Mouse (Mus musculus) CH12.LX (cell line): ENCODE results near the gene Dgkh. TPM values are rescaled to one million over a fixed set of nuclear protein-coding genes. Genes with fewer than 3 reads are reported as not detected.
A peak's percentile ranks its signal among the peaks of the same experiment; 100 is the strongest.

Experiments used
- DNase-seq: peaks from one replicate; pipeline ENCODE4 v3.0.0-alpha.2; 2013; ENCODE audit errors: extremely low read depth
- H3K27ac ChIP-seq: 2 replicates; pipeline ENCODE4 v1.5.1; 2012; ENCODE audit warnings: low read depth, mild to moderate bottlenecking, control low read depth, moderate library complexity; ENCODE audit not compliant: insufficient read depth
- H3K27me3 ChIP-seq: replicated peaks from 2 replicates; pipeline ENCODE3; 2012; ENCODE audit warnings: inconsistent platforms
- H3K36me3 ChIP-seq, 2 experiments: replicated peaks in 1 of 2; 2 replicates each; pipeline versions ENCODE3 to v1.6.1; 2012; ENCODE audit warnings: inconsistent platforms in 1 of 2, low read length in 1 of 2, mild to moderate bottlenecking in 1 of 2, mixed read lengths in 1 of 2, moderate library complexity in 1 of 2; ENCODE audit not compliant: control insufficient read depth in 1 of 2, insufficient read depth in 1 of 2
- H3K4me1 ChIP-seq, 2 experiments: 2 replicates each; pipeline ENCODE4 v1.6.1; 2012; ENCODE audit warnings: inconsistent platforms in 1 of 2, moderate library complexity in 1 of 2; ENCODE audit not compliant: insufficient read depth in 2 of 2, control insufficient read depth in 1 of 2
- H3K4me2 ChIP-seq: 2 replicates; pipeline ENCODE4 v1.6.1; 2012; ENCODE audit warnings: low read depth, mild to moderate bottlenecking, control low read depth; ENCODE audit not compliant: poor library complexity, insufficient read depth, severe bottlenecking
- H3K4me3 ChIP-seq, 3 experiments: fragments of 150-350 bp in 1 of 3; sonication (generic) in 1 of 3; replicated peaks in 1 of 3; 2 replicates each; pipeline versions ENCODE3 to v1.5.1; 2011 to 2012; ENCODE audit warnings: low read depth in 2 of 3, low read length in 2 of 3, mild to moderate bottlenecking in 2 of 3, moderate library complexity in 2 of 3, control low read depth in 1 of 3, improper control_type of control experiment in 1 of 3, inconsistent platforms in 1 of 3, mixed read lengths in 1 of 3; ENCODE audit not compliant: poor library complexity in 1 of 3
- H3K79me2 ChIP-seq: replicated peaks from 2 replicates; pipeline ENCODE4 v1.6.1; 2012; ENCODE audit warnings: mild to moderate bottlenecking, moderate library complexity; ENCODE audit not compliant: control insufficient read depth, poor library complexity, insufficient read depth, severe bottlenecking; ENCODE audit errors: extremely low read depth
- H3K9ac ChIP-seq: 2 replicates; pipeline ENCODE4 v1.6.1; 2012; ENCODE audit warnings: low read depth, mild to moderate bottlenecking, control low read depth, moderate library complexity; ENCODE audit not compliant: insufficient read depth
- H3K9me3 ChIP-seq: replicated peaks from 2 replicates; pipeline ENCODE3; 2012; ENCODE audit warnings: low read length, inconsistent platforms, mixed read lengths
- BHLHE40 ChIP-seq: IDR thresholded peaks from 2 replicates; pipeline ENCODE4 v1.6.1; 2011; ENCODE audit warnings: mild to moderate bottlenecking, low read depth, low read length, improper control_type of control experiment
- CHD1 ChIP-seq: IDR thresholded peaks from 2 replicates; pipeline ENCODE4 v1.6.1; 2012; ENCODE audit warnings: low read depth, low read length, improper control_type of control experiment, inconsistent platforms
- CTCF ChIP-seq, 2 experiments: IDR thresholded peaks in 1 of 2; conservative IDR thresholded peaks in 1 of 2; 2 replicates each; pipeline ENCODE4 v1.5.1; 2011 to 2012; ENCODE audit warnings: low read depth in 2 of 2, low read length in 2 of 2, improper control_type of control experiment in 1 of 2, inconsistent platforms in 1 of 2, mild to moderate bottlenecking in 1 of 2, moderate library complexity in 1 of 2
- E2F4 ChIP-seq: IDR thresholded peaks from 2 replicates; pipeline ENCODE4 v1.6.1; 2011; ENCODE audit warnings: low read depth, low read length, improper control_type of control experiment; ENCODE audit not compliant: insufficient replicate concordance
- ELF1 ChIP-seq: IDR thresholded peaks from 2 replicates; pipeline ENCODE4 v1.6.1; 2014; ENCODE audit warnings: low read depth, mild to moderate bottlenecking, inconsistent platforms, low read length, improper control_type of control experiment
- ETS1 ChIP-seq: conservative IDR thresholded peaks from 2 replicates; pipeline ENCODE4 v1.6.1; 2012; ENCODE audit warnings: low read depth, mild to moderate bottlenecking, inconsistent platforms, low read length, improper control_type of control experiment, moderate library complexity
- IRF4 ChIP-seq: IDR thresholded peaks from 2 replicates; pipeline ENCODE4 v1.6.1; 2014; ENCODE audit warnings: low read depth, mild to moderate bottlenecking, inconsistent platforms, low read length, improper control_type of control experiment
- JUND ChIP-seq: conservative IDR thresholded peaks from 2 replicates; pipeline ENCODE4 v1.6.1; 2011; ENCODE audit warnings: low read depth, low read length, improper control_type of control experiment
- KAT2A ChIP-seq: IDR thresholded peaks from 2 replicates; pipeline ENCODE4 v1.6.1; 2012; ENCODE audit warnings: low read length, improper control_type of control experiment, inconsistent platforms; ENCODE audit not compliant: insufficient replicate concordance
- MAX ChIP-seq: IDR thresholded peaks from 2 replicates; pipeline ENCODE4 v1.6.1; 2011; ENCODE audit warnings: low read length, improper control_type of control experiment
- MAZ ChIP-seq: IDR thresholded peaks from 2 replicates; pipeline ENCODE4 v1.6.1; 2012; ENCODE audit warnings: low read depth, mild to moderate bottlenecking, inconsistent platforms, low read length, improper control_type of control experiment, moderate library complexity
- MXI1 ChIP-seq: IDR thresholded peaks from 2 replicates; pipeline ENCODE4 v1.6.1; 2011; ENCODE audit warnings: mild to moderate bottlenecking, low read depth, low read length, improper control_type of control experiment
- MYC ChIP-seq: IDR thresholded peaks from 2 replicates; pipeline ENCODE4 v1.6.1; 2011; ENCODE audit warnings: low read depth, mild to moderate bottlenecking, improper control_type of control experiment, low read length
- NELFE ChIP-seq: IDR thresholded peaks from 2 replicates; pipeline ENCODE4 v1.6.1; 2011; ENCODE audit warnings: low read depth, low read length, improper control_type of control experiment
- NRF1 ChIP-seq: IDR thresholded peaks from 2 replicates; pipeline ENCODE4 v1.6.1; 2014; ENCODE audit warnings: low read depth, mild to moderate bottlenecking, inconsistent platforms, low read length, improper control_type of control experiment, moderate library complexity
- POLR2A ChIP-seq: IDR thresholded peaks from 2 replicates; pipeline ENCODE4 v1.6.1; 2011; ENCODE audit warnings: low read depth, mild to moderate bottlenecking, improper control_type of control experiment, low read length
- POLR2AphosphoS2 ChIP-seq: IDR thresholded peaks from 2 replicates; pipeline ENCODE4 v1.6.1; 2011; ENCODE audit warnings: low read depth, low read length, improper control_type of control experiment
- RAD21 ChIP-seq: IDR thresholded peaks from 2 replicates; pipeline ENCODE4 v1.6.1; 2011; ENCODE audit warnings: low read depth, mild to moderate bottlenecking, low read length, improper control_type of control experiment, moderate library complexity
- SMC3 ChIP-seq: IDR thresholded peaks from 2 replicates; pipeline ENCODE4 v1.6.1; 2011; ENCODE audit warnings: low read depth, low read length, improper control_type of control experiment
- USF2 ChIP-seq: conservative IDR thresholded peaks from 2 replicates; pipeline ENCODE4 v1.6.1; 2011; ENCODE audit warnings: low read depth, low read length, improper control_type of control experiment
- ZC3H11A ChIP-seq: IDR thresholded peaks from 2 replicates; pipeline ENCODE4 v1.6.1; 2012; ENCODE audit warnings: low read depth, mild to moderate bottlenecking, inconsistent platforms, low read length, improper control_type of control experiment
- dilution Hi-C: fragments of 300-500 bp; cut with MboI; formaldehyde crosslinking; loops from 2 replicates; pipeline ENCODE4 v1.14.3; 2020; ENCODE audit warnings: low sequenced_read_pairs; ENCODE audit not compliant: extremely low pct_unique_long_range_greater_than_20kb, extremely low pct_ligation_motif_present
- in situ Hi-C: fragments of 300-500 bp; cut with MboI; formaldehyde crosslinking; loops from 3 replicates; pipeline ENCODE4 v1.14.3; 2019; ENCODE audit warnings: low sequenced_read_pairs, low pct_ligation_motif_present, low pct_unique_long_range_greater_than_20kb, mixed read lengths
- polyA plus RNA-seq: library from polyadenylated mRNA; unstranded; fragments of >175 nt; gene quantifications from 2 replicates; pipeline ENCODE4 v1.2.1, GENCODE M21; 2012; ENCODE audit warnings: low read depth; ENCODE audit not compliant: insufficient read length
- total RNA-seq, 2 experiments: library from RNA; depleted of rRNA; stranded (reverse); fragments of 300-350 nt in 1 of 2; fragments of >200 nt in 1 of 2; gene quantifications; 2 replicates each; pipeline ENCODE4 v1.2.3; 2012 to 2014

Dgkh gene
- total and polyA plus RNA-seq, 3 experiments: 0.83 to 3.3 (median 2.4) TPM

DNA sequence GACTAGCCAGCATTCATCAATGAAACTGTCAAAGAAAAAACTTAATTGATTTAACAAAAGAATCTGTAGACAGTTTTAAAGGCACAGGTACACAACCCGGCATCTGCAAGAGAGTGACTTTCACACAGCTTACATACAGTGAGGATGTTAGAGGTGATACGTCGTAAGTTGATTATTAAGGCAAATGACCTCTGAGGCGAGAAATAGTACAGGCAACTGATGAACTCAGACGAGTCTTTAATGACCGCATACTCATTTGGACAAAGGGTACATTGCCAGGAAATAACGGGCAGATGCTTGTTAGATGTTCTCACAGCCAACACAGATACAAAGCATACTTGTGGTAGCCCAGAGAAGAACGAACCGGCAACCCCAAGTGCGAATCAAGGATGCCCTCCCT lies 78.4 kb downstream of the Dgkh start:
- H3K36me3 ChIP-seq: peaks cover 0 to 8% of the 10 kb centered on the region in 2 experiments
- no peaks in the 10 kb centered on the region for H3K27me3 ChIP-seq
- H3K9ac ChIP-seq: no peak overlapping the region
- H3K4me2 ChIP-seq: no peak overlapping the region
- no peaks in the 10 kb centered on the region for H3K79me2 ChIP-seq
- no peak overlapping the region for H3K4me3 ChIP-seq
- TF ChIP-seq RAD21 (no peak), MAX (no peak)
- DNase-seq: no peak
- H3K9me3 ChIP-seq: peaks cover 7% of the 10 kb centered on the region
- dilution Hi-C loops (no loop called here), in situ Hi-C loops (loop anchor here (10.0 kb wide), 1 partner anchor 59 kb away; no protein-coding TSS in a partner anchor)
- no peak overlapping the region for H3K27ac ChIP-seq
- peaks cover 4 to 10% of the 10 kb centered on the region in 2 experiments for H3K4me1 ChIP-seq

DNA sequence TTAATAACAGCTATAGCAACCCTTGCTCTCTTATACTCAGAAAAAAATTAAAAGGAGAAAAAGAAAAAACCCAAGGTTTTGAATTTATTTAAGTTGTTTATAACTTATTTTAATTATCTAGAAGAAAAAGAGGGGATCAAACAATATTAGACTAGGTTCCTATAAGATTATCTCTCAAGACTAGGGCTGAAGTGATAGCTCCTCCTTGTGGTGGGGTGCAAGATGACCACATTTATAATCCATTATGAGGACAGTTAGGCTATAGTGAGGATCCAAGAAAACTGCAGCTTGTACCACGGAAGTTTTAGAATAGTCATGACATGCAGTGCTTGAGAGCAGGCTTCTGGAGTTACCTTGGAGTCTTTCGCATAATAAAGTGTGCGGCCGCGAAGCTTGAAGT lies 79.2 kb downstream of the Dgkh start:
- TF ChIP-seq POLR2AphosphoS2: no peak
- TF ChIP-seq CHD1: no peak
- TF ChIP-seq USF2: no peak
- TF ChIP-seq CTCF (conservative IDR thresholded peaks at IDR 0.05 in 1 of 2, IDR thresholded peaks at IDR 0.05 in 1 of 2; ENCODE audit: low read depth in 2 of 2, low read length in 2 of 2): peak in 1 of 2 experiments; percentile 77; a peak in 3 of 4 replicates
- TF ChIP-seq POLR2A: no peak
- TF ChIP-seq ETS1: no peak
- TF ChIP-seq ELF1: no peak
- no peak for TF ChIP-seq IRF4
- no peak for TF ChIP-seq KAT2A
- no peak for TF ChIP-seq MXI1
- no peak for TF ChIP-seq BHLHE40
- TF ChIP-seq MYC: no peak
- no peak for TF ChIP-seq E2F4
- TF ChIP-seq NRF1: no peak
- TF ChIP-seq JUND: no peak
- TF ChIP-seq ZC3H11A: no peak
- peak; percentile 69 for TF ChIP-seq RAD21
- peak; percentile 70 for TF ChIP-seq SMC3
- TF ChIP-seq MAZ: no peak
- no peak for TF ChIP-seq NELFE
- no peaks in the 10 kb centered on the region for H3K79me2 ChIP-seq
- no peak overlapping the region for H3K4me2 ChIP-seq
- H3K9ac ChIP-seq: no peak overlapping the region
- H3K27ac ChIP-seq: no peak overlapping the region
- in situ Hi-C loops (loop anchor here (10.0 kb wide), 1 partner anchor 59 kb away; no protein-coding TSS in a partner anchor), dilution Hi-C loops (no loop called here)
- H3K4me1 ChIP-seq: peaks cover 4 to 10% of the 10 kb centered on the region in 2 experiments
- peaks cover 3% of the 10 kb centered on the region for H3K9me3 ChIP-seq
- no peaks in the 10 kb centered on the region for H3K27me3 ChIP-seq
- DNase-seq: no peak
- H3K36me3 ChIP-seq: peaks cover 0 to 8% of the 10 kb centered on the region in 2 experiments
- no peak overlapping the region for H3K4me3 ChIP-seq
